Mouse (Mus musculus): ENCODE measurements around the gene Jtb.
A peak's percentile ranks its signal among the peaks of the same experiment; 100 is the strongest.
"Not testable (repeated sequence)": the region's sequence is repeated elsewhere in the genome, so short reads cannot be mapped to it uniquely, and the experiment has no call there.

Jtb gene

DNA sequence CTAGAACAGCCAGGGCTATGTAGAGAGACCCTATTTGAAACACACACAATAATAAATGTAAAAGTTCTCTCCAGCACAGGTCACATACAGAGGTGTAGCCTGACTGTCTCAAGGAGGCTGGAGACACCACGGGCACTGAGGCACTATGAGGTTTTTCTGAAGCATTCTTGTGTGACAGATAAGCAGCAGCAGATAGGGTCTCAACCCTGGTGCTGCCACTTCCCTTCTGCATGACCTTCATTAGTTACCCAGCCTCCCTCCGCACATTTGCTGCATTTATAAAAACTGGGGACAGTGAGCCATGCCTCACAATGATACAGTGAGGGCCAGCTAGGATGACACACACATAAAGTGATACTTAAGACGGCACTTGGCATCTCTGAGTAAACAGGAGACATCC lies 8.5 kb upstream of the Jtb start:
- no peak for DNase-seq (ENCODE audit: low spot score in 2 of 2)

DNA sequence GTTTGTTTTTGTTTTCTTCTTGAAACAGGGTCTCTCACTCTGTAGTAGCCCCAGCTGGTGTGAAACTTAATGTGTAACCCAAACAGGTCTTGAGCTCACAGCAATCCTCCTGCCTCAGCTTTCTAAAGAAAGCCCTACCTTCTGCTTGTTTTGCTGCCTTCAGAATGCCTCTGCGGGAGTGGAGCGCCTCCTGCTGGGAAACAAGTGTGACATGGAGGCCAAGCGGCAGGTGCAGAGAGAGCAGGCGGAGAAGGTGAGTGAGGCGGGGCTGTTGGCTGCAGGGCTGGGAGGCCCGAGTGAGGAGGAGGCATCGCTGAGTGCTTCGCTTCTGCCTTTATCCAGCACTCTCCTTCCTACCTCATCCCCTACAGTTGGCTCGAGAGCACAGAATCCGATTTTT lies 7.1 kb upstream of the Jtb start:
- DNase-seq (ENCODE audit: low spot score in 2 of 2), result no peak

DNA sequence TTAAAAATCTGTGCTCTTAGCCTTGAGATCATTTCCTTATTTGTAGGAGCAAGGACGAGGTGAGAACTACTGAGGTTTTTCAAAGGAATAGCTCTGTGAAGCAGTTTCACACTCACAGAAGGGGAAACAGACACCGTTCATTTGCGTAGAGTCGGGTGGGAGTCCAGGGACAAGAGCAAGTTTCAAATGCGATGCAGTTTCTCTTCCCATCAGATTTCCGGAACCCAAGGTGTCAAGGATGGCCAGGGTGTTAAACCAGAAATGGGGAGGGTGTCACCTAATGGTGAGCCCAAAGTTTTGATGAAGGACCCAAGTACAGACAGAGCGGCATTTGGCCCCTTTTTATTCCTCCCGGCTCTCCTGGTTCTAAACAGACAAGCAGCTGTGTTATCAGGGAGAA lies 322 bp upstream of the Jtb start:
- no peak for DNase-seq (ENCODE audit: low spot score in 2 of 2)

DNA sequence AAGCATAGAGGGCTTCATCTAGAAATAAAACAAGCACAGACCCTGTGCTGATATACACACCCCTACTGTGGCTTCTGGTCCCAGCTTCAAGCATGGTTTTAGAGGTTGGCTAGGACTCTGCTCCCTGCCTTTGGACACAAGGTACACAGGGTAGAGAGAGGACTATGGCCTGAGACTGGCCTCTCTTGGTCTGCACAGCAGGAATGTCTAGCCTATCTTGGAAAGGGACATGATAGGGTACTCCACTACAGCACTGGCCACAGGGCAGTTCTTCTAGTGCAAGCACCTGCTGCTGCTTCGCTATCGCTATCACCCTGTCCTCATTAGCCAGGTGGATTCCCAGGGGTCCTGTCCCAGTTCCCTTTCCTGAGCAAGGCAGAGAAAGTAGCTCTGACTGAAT lies 9.9 kb downstream of the Jtb start:
- no peak for DNase-seq (ENCODE audit: low spot score in 2 of 2)

DNA sequence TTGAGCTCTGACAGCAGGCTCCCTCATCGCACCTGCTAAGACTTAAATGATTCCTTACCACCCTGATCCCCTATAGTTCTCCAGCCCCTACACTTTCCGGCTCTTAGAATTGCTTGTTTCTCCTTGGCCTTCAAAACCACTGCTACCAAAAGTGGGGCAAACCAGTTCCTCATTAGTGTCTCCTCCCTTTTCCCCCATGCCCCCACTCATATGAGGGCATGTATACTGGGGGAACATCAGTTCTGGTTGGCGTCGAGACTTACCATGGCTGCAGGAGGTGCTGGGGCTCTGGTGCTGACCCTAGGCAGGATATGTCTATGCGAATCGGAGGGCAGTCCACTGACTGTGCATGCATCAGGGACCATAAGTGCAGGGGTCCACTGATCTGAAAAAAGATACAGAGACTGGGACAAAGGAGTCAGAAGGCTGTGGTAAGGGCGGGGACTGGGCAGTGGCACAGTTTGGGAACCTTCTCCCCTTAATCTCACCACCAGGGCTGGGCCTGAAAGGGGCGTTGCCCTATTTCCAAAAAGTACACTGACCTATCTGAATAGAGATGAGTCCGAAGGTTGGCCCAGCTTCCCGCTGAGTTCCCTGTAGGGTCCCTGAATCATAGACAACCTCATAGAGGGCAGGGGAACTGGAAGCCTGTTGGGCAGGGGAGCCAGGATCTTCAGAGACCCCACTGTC lies 10.4 kb downstream of the Jtb start:
- DNase-seq (ENCODE audit: low spot score in 2 of 2), result no peak

DNA sequence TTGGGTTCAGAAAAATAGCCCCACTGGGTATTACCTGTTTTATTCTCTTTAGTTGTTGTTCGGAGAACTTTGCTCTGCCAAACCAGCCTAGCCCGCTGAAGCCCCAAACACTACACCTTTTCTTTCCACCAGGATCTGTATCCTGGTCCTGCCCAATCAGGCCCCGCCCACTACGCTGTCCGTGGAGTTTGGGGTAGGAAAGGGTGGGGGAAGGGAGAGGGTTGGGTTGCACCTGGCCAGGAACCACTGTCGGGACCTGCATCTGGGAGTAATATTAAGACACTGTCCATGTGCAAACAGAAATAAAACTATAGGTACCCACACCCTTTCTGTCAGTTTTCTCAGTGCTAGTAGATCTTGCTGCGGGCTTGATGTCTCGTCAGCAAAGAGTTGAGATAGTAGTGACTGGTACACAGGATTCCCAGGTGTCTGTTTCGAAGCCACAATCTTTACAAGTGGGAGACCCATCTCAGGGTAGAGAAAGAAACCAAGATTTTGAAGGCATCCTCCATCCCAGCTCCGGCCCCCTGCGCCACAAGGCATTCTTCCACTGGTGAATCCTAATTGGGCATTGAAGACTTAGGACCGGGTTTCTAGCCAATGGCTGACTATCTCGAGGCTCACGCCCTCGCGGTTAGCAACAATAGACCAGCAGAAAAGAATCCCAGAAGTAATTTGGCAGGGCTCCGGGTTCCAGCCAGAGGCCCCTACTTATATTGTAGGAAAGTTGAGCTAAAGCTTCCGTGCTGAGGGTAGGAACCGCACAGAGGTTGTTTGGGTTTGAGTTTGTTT lies 11.8 kb downstream of the Jtb start, which contains the start of gene Creb3l4:
Gene Creb3l4 (minus strand): TSS at position 529 of the 792 bp plus-strand sequence.
- DNase-seq (ENCODE audit: low spot score in 2 of 2), result no peak

DNA sequence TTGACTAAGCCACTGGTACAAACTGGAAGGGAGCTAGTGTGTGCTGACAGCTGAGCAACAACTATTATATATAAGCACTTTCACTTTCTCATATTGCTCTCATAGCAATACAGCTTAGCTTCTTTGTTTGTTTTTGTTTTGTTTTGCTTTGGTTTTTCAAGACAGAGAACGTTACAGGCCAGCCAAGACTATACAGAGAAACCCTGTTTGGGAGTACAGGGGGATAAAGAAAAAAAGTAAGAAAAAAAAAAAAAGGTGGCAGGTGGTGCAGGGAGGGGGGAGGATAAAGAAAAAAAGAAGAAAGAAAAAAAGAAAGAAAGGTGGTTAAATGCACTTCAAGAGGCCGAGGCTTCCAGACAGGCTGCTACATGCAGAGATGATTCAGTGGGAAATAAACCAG lies 14.0 kb downstream of the Jtb start:
- no peak for DNase-seq (ENCODE audit: low spot score in 2 of 2)

DNA sequence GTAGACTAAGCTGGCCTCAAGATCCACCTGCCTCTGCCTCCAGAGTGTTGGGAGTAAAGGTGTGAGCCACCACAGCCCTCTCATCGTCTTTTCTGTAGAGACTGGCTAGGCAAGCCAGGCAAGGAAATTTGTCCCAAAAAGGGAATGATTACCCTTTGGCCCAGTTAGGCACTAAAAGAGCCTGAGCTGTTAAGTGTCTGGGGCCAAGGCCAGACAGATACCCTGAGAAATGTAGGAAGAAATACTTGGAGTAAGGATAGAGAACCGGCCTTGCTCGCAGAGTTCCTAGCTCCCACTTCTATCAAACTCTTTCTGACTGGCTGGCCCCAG lies 16.2 kb downstream of the Jtb start:
- no peak for DNase-seq (ENCODE audit: low spot score in 2 of 2)

DNA sequence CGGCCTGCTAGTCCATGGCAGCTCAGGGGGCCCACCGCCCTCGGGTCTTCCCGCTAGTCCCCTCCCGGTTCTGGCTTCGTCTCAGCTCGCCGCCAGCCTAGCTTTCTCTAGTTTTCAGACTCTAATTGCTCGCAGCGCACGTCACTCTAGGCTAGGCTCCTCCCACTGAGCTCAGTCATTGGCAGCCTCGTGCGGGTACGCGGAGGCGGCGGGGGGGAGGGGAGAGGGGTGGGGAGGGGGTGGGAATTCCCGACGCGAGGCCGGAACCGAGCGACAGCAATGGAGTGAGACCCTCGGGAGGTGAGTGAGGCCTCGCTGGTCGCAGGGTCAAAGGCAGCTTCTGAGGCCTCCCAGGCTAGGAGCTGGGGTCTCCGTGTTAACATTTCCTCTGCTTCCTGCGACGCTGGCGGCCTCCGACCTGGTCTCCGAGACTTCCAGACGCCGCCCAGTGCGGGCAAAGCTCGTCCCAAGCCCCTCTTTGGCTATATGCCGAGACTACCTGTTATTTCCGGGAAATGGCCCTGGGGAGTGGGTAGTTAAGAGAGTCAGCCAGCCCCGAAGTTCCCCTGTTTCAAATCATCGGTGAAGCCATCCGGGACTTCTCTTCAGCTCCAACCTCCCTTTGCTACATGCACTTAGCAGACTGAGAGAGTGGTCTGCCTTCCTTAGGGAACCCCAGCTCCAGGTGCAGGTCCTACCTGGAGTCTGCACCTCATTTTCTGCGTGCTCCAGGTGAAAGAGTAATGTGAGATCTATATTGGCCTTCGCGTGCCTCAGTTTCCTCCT lies 16.8 kb downstream of the Jtb start, which contains the start of gene Slc39a1:
Gene Slc39a1 (plus strand): TSS at position 213 of the 786 bp plus-strand sequence.
- peak; percentile 79 to 83 for DNase-seq (ENCODE audit: low spot score in 2 of 2)

DNA sequence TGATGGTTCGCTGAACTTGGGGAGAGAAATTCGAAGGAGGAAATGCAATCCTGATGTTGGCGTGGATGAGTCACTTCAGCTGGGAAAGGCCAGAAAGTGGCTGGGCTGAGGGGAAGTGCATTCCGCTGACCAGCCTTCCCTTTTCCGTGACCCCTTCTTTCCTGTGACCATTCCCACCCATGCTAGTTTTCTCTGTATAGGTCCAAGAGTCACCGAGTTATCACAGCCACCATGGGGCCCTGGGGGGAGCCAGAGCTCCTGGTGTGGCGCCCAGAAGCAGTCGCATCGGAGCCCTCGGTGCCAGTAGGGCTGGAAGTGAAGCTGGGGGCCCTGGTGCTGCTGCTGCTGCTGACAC lies 17.3 kb downstream of the Jtb start:
- DNase-seq (ENCODE audit: low spot score in 2 of 2), result peak in 1 of 2 experiments; percentile 9

DNA sequence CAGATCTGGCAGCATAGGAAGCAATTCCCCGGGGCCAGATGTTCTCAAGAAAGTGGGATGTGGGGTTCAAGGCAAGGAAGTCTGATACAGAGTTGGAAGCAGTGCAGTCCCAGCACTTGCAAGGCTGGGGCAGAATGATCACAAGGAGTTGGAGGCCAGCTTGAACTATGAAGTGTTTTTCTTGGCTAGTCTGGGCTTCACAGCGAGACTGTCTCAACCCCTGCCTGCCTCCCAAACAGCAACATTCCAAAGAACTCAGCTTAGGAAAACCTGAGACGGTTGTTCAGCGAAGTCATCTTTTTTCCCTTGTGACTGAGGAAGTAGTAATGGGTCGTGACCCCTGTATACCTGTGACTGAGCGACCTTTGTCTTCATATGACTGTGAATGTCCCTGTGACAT lies 19.4 kb downstream of the Jtb start:
- no peak for DNase-seq (ENCODE audit: low spot score in 2 of 2)

DNA sequence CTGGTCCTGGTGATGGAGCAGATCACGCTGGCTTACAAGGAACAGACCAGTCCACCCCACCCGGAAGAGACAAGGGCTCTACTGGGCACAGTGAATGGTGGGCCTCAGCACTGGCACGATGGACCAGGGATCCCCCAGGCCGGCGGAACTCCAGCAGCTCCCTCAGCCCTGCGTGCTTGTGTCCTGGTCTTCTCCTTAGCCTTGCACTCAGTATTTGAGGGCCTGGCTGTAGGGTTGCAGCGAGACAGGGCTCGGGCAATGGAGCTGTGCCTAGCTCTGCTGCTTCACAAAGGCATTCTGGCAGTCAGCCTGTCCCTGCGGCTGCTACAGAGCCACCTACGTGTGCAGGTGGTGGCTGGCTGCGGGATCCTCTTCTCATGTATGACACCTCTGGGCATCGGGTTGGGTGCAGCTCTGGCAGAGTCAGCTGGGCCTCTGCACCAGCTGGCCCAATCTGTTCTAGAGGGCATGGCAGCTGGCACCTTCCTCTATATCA lies 20.4 kb downstream of the Jtb start:
- not testable (repeated sequence) for DNase-seq (ENCODE audit: low spot score in 2 of 2)

DNA sequence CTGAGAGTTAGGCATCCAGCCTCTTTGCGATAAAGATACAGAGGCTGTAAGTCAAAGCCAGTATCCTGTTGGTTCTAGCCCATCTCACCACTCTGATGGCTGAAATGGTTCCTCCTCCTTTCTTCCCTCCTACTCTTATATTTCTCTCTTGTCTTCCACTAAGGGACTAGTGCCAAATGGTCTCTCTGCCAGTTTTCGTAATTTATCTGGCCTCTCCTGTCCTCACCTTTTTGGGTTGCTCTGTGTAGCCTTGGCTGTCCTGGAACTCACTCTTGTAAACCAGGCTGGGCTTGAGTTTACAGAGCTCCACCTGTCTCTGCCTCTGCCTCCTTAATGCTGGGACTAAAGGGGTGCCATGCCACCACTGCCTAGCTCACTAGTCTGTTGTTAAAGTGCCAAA lies 21.3 kb downstream of the Jtb start:
- DNase-seq (ENCODE audit: low spot score in 2 of 2), result not testable (repeated sequence)

DNA sequence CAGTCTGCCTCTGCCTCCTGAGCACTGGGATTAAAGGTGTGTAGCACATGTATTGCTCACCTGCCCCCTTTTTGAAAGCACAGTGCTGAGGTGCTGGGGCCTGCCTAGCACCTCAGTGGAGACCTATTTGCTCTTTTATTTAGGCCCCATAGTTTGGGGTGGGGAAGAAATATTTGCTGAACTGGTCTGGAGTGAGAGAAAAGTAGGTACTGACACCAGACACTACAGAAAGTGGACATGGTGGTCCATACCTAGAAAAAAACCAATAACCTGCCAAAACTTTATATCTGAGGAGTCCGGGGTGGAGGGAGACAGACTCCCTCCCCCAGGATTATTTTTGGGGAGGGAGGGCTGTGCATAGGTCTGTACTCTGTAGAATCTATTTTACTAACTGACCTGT lies 21.8 kb downstream of the Jtb start:
- DNase-seq (ENCODE audit: low spot score in 2 of 2), result not testable (repeated sequence)

DNA sequence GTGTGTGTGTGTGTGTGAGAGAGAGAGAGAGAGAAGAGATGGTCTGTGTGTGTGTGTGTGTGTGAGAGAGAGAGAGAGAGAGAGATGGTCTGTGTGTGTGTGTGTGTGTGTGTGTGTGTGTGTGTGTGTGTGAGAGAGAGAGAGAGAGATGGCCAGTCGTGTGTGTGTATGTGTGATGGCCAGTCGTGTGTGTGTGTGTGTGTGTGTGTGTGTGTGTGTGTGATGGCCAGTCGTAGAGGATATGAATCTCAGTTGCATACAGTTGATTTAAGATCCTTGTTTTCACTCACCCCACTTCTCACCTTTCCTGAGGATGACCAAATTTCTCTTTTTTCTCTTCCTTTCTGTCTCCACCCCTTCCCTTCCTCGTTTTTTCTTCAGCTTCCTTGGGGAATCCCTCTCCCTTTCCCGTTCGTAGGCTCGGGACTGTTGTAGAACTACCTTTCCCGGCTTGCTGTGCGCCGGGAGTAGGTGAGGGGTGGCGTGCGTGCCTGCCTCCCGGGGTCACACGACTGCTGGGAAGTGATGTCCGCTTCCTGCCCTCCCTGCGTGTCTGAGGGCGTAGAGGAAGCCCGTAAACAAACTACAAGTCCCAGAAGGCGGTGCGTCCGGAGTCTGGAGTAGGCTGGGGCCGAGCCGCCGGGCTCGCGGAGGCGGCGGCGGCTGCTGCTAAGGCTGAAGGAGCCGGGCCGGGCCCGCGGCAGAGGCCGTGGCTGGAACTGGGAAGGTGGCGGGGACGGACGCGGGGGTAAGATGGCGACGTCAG lies 22.4 kb downstream of the Jtb start, which contains the start of gene Crtc2:
Gene Crtc2 (plus strand): TSS at position 511 of the 766 bp plus-strand sequence.
- peak; percentile 88 to 89 for DNase-seq (ENCODE audit: low spot score in 2 of 2)

DNA sequence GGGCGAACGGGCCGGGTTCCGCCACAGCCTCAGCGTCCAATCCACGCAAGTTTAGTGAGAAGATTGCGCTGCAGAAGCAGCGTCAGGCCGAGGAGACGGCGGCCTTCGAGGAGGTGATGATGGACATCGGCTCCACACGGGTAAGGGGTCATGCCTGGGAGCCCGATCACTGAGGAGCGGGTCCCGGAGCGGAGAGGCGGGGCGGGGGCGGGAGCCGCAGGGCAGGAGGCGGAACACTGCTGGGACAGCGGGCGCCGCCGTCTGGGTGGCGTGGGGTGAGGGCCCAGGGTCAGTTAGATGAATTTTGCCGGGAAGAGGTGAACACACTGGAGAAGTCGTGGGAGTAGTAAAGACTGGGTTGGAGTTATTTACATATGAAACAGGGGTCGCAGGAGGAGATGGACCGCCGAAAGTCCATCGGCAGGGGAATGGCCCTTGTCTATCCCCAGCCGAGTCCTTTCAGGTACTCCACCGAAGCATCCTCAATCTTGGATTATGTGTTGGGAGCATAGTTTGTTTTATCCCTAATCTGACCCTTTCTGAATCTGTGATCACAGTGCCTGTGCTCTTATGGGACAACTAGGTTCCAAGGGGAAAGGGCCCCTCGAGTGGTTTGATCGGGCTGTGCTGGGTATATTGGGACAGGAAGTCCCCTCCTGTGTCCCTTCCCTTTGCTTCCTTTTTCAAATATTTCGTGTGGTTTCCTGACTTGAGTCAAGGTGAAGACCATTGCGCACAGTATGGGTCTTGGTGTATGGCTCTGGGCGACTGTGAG lies 23.2 kb downstream of the Jtb start:
- DNase-seq (ENCODE audit: low spot score in 2 of 2), result peak; percentile 17 to 29

DNA sequence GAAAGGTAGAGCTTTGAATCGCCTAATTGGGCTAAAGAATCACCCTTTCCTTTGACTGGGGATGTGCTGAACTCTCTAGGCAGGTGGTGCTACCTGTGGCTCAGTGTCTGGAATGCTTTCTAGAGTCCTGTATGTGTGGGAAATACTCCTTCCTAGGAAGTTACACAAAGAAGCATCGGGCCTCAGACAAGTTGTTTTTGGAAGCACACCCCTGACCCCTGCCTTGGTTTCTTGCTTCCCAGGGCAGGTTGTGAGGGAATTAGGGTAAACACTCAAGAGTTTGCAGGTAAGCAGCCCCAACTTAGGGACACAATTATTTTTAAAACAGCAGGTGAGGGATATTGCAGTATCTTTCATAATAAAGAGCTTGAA lies 23.8 kb downstream of the Jtb start:
- no peak for DNase-seq (ENCODE audit: low spot score in 2 of 2)

DNA sequence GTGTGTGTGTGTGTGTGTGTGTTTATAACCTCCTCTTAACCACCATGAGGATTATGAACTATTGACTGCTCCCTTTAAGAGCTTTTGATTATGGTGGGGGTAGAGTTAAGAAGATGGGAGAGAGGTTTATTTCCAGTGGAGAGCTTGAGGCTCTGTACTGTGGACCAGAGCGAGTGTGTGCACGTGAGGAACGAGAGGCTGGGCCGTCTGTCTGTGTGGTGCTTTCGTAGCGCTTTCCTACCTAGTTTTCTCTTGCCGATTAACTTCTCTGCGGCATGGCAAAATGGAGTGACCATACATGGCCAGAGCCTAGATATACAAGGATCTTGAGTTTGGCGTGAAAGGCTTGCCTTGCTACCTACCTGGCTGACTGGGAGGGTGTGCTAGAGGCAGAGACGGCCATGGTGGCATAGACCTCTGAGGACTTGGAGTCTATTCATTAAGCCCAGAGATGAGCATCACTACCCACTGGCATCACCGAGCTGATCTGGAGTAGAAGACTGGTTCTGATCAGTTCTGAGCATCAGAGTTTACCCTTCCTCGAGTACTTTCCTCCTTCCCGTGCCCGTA lies 24.5 kb downstream of the Jtb start:
- no peak for DNase-seq (ENCODE audit: low spot score in 2 of 2)

DNA sequence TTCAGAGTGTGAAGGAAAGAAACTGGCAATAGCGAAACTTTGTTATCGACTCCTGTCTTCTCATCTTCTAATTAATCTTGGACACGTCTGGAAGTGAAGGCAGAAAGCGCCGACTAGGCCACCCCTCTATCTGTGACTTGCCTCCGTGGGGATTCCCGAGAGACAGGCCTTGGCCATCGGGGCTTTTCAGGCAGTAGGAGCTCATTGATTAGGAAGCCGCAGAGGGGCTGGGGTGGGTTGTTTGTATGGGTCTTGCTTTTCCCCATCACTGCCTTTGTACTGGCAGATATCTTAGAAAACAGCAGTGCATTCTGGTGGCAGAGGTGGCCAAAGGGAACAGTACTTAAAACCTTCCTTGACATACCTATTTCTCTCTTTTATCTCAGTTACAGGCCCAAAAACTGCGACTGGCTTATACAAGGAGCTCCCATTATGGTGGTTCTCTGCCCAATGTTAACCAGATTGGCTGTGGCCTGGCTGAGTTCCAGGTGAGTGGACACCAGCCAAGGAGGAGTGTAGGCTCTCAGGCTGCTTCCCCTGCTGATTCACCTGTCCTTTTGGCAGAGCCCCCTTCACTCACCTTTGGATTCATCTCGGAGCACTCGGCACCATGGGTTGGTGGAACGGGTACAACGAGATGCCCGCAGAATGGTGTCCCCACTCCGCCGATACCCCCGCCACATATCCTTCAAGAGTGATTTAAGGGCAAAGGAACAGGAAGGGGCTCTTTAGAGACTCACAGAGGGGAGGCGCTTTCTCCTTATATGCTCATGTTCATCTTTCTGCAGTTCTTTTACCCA lies 25.5 kb downstream of the Jtb start:
- no peak for DNase-seq (ENCODE audit: low spot score in 2 of 2)

DNA sequence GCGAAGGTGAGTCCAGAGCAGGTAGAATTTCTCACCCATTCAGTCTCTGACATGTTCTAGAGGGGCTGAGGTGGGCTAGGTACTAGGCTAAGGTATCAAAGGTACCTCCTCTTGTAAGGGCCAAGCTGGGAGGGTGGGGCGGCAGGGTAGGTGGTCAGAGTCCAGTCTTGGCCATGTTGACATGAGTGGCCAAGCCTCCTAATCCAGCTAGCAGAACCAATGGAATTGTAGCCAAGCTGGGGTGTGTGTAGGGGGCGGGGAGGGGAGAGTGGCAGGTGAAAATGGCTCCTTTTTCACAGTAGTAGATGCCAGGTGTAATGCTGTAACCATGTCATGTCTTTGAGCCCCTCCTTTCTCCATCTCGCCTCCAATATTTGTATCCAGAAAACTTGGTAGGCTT lies 27.1 kb downstream of the Jtb start:
- DNase-seq (ENCODE audit: low spot score in 2 of 2), result no peak

Measured in natural killer cell, adult 2 months (primary cell).